Mouse (Mus musculus) forebrain, postnatal 0 days (tissue): ENCODE results near the gene Slc5a5. TPM values are rescaled to one million over a fixed set of nuclear protein-coding genes. Genes with fewer than 3 reads are reported as not detected.
A peak's percentile ranks its signal among the peaks of the same experiment; 100 is the strongest.

Source experiments
- ATAC-seq: fragments of 200-750 bp; cut with Nextera tagmentation; 2 replicates; pipeline ENCODE4 v1.8.0; 2017; ENCODE audit warnings: mild to moderate bottlenecking, moderate library complexity
- DNase-seq: peaks from one replicate; pipeline ENCODE4 v3.0.0-alpha.2; 2015
- H3K27ac ChIP-seq: fragments of 300-500 bp; sonication (generic); 2 replicates; pipeline ENCODE4 v1.5.1; 2014; ENCODE audit warnings: low read depth, mild to moderate bottlenecking, antibody characterized with exemption, low read length, moderate library complexity, mixed read lengths
- H3K27me3 ChIP-seq: fragments of 300-500 bp; sonication (generic); 2 replicates; pipeline ENCODE4 v1.6.1; 2014; ENCODE audit warnings: mild to moderate bottlenecking, low read length, mixed read lengths; ENCODE audit not compliant: insufficient read depth
- H3K36me3 ChIP-seq: fragments of 300-500 bp; sonication (generic); 2 replicates; pipeline ENCODE4 v1.6.1; 2014; ENCODE audit warnings: mild to moderate bottlenecking, moderate library complexity; ENCODE audit not compliant: insufficient read depth
- H3K4me1 ChIP-seq: fragments of 300-500 bp; sonication (generic); 2 replicates; pipeline ENCODE4 v1.6.1; 2014; ENCODE audit warnings: antibody characterized with exemption; ENCODE audit not compliant: insufficient read depth
- H3K4me2 ChIP-seq: fragments of 300-500 bp; sonication (generic); 2 replicates; pipeline ENCODE4 v1.6.1; 2014; ENCODE audit warnings: low read depth, mild to moderate bottlenecking, moderate library complexity
- H3K4me3 ChIP-seq: fragments of 300-500 bp; sonication (generic); 2 replicates; pipeline ENCODE4 v1.5.1; 2014; ENCODE audit warnings: low read depth, low read length, mixed read lengths
- H3K9ac ChIP-seq: fragments of 300-500 bp; sonication (generic); 2 replicates; pipeline ENCODE4 v1.6.1; 2014; ENCODE audit warnings: mild to moderate bottlenecking
- H3K9me3 ChIP-seq: fragments of 300-500 bp; sonication (generic); 2 replicates; pipeline ENCODE4 v1.6.1; 2016; ENCODE audit warnings: low read length
- CTCF ChIP-seq: sonication (generic); IDR thresholded peaks from 2 replicates; pipeline ENCODE4 v1.5.1; 2016; ENCODE audit warnings: antibody characterized with exemption, control low read depth, low read depth
- WGBS: fragments of 180-500 bp; shearing (Covaris S2); extraction: QIAGEN DNeasy Blood & Tissue Kit; methylation state at CpG from one replicate; pipeline ENCODE4 v1.1.7; 2014; 5-methylcytosine and 5-hydroxymethylcytosine counted together
- polyA plus RNA-seq: library from polyadenylated mRNA; unstranded; fragments of >200 nt; fragmentation: Nextera tagmentation; extraction: Ambion mirVana; gene quantifications from 2 replicates; pipeline ENCODE4 v1.2.1, GENCODE M21; 2015
- total RNA-seq: library from RNA; depleted of rRNA; stranded (reverse); fragments of >200 nt; gene quantifications from 2 replicates; pipeline ENCODE4 v1.2.3, GENCODE M21; 2014

Slc5a5 gene
- total and polyA plus RNA-seq, 2 experiments from 2014 or later = 2.2 to 3.6 TPM

GRCm38 (mm10) chr8:70903112-70903511, 10.6 kb upstream of the Slc5a5 start:
- no peak for ATAC-seq
- no peak overlapping the region for H3K27ac ChIP-seq
- TF ChIP-seq CTCF = no peak
- H3K4me2 ChIP-seq = no peak overlapping the region
- no peak overlapping the region for H3K9ac ChIP-seq
- no peaks in the 10 kb centered on the region for H3K36me3 ChIP-seq
- no peaks in the 10 kb centered on the region for H3K9me3 ChIP-seq
- H3K4me3 ChIP-seq = no peak overlapping the region
- 0 out of 2 replicates have a peak, but pooled peaks cover 3% of the 10 kb centered on the region for H3K4me1 ChIP-seq
- no peak for DNase-seq
- 53% methylated on average over 4 of the region's 4 CpGs for WGBS
- H3K27me3 ChIP-seq = no peaks in the 10 kb centered on the region

- no peak overlapping the region for H3K9ac ChIP-seq
- DNase-seq = no peak
These were observed 9.7 kb upstream of the Slc5a5 start for GRCm38 (mm10) chr8:70902211-70902610.

DNA sequence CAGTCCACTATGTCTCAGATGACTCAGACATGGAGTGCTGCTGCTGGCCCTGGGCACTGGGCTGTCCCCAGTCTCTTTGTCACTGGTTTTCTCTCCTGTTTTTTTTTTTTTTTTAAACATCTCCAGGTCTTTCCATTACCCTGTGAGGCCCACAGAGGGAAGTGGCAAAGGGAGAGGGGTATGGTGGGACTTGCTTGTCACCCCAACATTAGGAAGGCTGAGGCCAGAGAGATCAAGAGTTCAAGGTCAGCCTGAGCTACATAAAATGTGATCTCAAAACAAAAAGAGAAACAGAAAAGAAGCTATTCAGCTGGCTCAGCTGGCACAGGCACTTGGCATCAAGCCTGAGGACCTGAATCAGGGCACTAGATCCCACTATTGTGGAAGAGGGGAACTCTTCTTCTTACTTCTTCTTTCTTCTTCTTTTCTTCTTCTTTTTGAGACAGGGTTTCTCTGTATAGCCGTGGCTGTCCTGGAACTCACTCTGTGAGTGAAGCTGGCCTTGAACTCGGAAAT, 8.4 kb upstream of the Slc5a5 start:
- H3K4me1 ChIP-seq = peaks cover 4% of the 10 kb centered on the region; the same call in 1 of the 2 replicates
- no peaks in the 10 kb centered on the region for H3K27me3 ChIP-seq
- no peak overlapping the region for H3K9ac ChIP-seq
- no peak overlapping the region for H3K27ac ChIP-seq
- no peak overlapping the region for H3K4me2 ChIP-seq
- H3K4me3 ChIP-seq = no peak overlapping the region
- 75% methylated on average over 2 of the region's 2 CpGs for whole genome bisulfite sequencing
- ATAC-seq (no peak), DNase-seq (no peak)
- TF ChIP-seq CTCF = no peak
- H3K9me3 ChIP-seq = no peaks in the 10 kb centered on the region
- H3K36me3 ChIP-seq = no peaks in the 10 kb centered on the region

More at GRCm38 (mm10) chr8:70902211-70902610, 9.7 kb upstream of the Slc5a5 start:
- no peak for TF ChIP-seq CTCF
- no peak overlapping the region for H3K4me2 ChIP-seq
- no peak overlapping the region for H3K27ac ChIP-seq
- H3K36me3 ChIP-seq = no peaks in the 10 kb centered on the region
- H3K4me3 ChIP-seq = no peak overlapping the region
- ATAC-seq = no peak
- WGBS = 20% methylated on average over 5 of the region's 5 CpGs
- 0 out of 2 replicates have a peak, but pooled peaks cover 3% of the 10 kb centered on the region for H3K4me1 ChIP-seq
- no peaks in the 10 kb centered on the region for H3K27me3 ChIP-seq
- no peaks in the 10 kb centered on the region for H3K9me3 ChIP-seq

DNA sequence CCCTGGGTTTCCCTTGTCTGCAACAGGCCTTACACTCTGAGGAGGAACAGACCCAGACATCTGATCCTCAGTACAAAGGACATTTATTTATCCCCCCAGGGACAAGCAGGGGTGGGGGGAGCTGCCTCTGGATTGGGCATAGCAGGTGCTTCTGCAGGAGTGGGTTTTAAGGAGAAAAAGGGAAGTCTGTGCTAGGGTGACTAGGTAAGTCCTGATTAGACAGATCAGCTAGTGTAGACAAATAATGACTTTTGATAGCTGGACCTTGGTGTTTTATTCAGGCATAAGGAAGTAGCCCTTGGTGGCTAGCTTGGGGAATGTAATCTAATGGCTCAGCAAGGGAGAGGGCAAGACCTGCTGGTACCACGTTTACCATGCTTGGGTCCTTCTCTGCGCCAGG, 6.7 kb upstream of the Slc5a5 start:
- no peak overlapping the region for H3K9ac ChIP-seq
- ATAC-seq = no peak
- DNase-seq = no peak

DNA sequence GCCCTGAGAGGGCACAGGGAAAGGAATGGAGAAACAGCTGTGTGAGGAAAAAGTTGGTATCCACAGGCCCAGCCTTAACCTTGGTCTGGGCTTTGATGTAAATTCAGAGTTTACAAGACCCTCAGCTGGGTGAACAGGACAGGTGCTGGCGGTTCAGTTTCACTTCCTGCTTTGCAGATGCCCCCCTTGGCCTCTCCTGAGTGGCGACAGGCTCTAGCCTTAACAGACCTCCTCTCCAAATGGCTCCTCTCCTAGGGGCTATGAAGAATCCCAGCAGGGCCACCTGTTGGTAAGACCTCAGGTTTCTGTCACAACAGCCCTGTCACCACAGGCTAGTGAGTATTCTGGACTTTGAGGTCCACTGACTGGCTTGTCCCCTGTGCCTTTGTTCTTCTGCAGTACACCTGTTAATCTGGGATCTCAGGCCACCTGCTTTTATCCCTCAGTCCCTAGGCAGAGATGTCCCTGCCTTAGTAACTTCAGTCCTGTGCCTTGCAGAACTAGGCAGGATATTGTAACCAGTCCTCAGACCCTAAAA, 6.2 kb upstream of the Slc5a5 start:
- no peak for ATAC-seq
- Histone ChIP-seq H3K4me3 (no peak overlapping the region), H3K27ac (no peak overlapping the region), H3K9ac (peak overlapping the region; percentile 54), H3K9me3 (no peaks in the 10 kb centered on the region), H3K27me3 (no peaks in the 10 kb centered on the region; the same call in 1 of the 2 replicates), H3K36me3 (peaks cover 21% of the 10 kb centered on the region), H3K4me2 (no peak overlapping the region), H3K4me1 (peaks cover 4% of the 10 kb centered on the region; the same call in 1 of the 2 replicates)
- WGBS = 56% methylated on average over 2 of the region's 2 CpGs
- DNase-seq = no peak
- peak; percentile 5; the same call in 1 of the 2 replicates for TF ChIP-seq CTCF

More for the DNA sequence above, 6.7 kb upstream of the Slc5a5 start:
- no peak for TF ChIP-seq CTCF
- Histone ChIP-seq H3K4me3 (no peak overlapping the region), H3K27me3 (no peaks in the 10 kb centered on the region; the same call in 1 of the 2 replicates), H3K9me3 (no peaks in the 10 kb centered on the region), H3K4me1 (peaks cover 4% of the 10 kb centered on the region; the same call in 1 of the 2 replicates), H3K4me2 (no peak overlapping the region), H3K27ac (no peak overlapping the region), H3K36me3 (peaks cover 16% of the 10 kb centered on the region)
- 78% methylated on average over 2 of the region's 2 CpGs for WGBS

- peaks cover 7% of the 10 kb centered on the region for H3K27me3 ChIP-seq
- peak overlapping the region; percentile 89 for H3K4me3 ChIP-seq
- under 1% methylated on average over 20 of the region's 20 CpGs for WGBS
- peak; percentile 96 for TF ChIP-seq CTCF
- H3K9me3 ChIP-seq = no peaks in the 10 kb centered on the region
- peaks cover 4% of the 10 kb centered on the region; the same call in 1 of the 2 replicates for H3K4me1 ChIP-seq
- H3K9ac ChIP-seq = peak overlapping the region; percentile 54
- H3K4me2 ChIP-seq = peak overlapping the region; percentile 76
- peak; percentile 39 for ATAC-seq
- peak; percentile 90 for DNase-seq
- H3K36me3 ChIP-seq = peaks cover 24% of the 10 kb centered on the region
- peak overlapping the region; percentile 75 for H3K27ac ChIP-seq
These were observed 5.3 kb upstream of the Slc5a5 start for GRCm38 (mm10) chr8:70897681-70898413.
